Mouse (Mus musculus): Measurements from ENCODE around the gene Slc8a3.

DNA sequence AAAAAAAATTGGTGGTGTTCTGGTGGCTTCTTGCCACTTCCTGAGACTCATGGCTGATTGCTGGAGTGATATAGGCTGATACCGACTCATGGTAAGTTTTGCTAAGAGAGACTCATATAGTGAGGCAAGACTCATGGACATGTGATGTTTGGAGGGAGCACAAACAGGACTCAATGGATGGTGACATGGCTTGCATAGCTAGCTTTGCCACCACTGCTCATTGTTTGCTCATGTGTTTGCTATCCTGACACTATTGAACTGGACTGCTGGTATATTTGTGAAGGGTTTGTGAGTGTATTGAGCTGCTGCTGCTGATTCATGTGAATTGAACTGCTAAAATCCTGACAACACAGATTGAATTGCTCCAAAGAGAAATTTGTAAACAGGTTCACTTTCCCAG is 95.8 kb downstream of the Slc8a3 start:
- no peak for TF ChIP-seq MEF2A (IDR thresholded peaks at IDR 0.05; ENCODE audit: borderline replicate concordance, low read depth, low read length)
- no peak for TF ChIP-seq CTCF (conservative IDR thresholded peaks at IDR 0.05 in 1 of 2, IDR thresholded peaks at IDR 0.05 in 1 of 2; ENCODE audit: low read depth in 2 of 2, low read length in 2 of 2)
- TF ChIP-seq POLR2A (IDR thresholded peaks at IDR 0.05; ENCODE audit: low read depth, low read length), result no peak
- no peak for TF ChIP-seq USF2 (conservative IDR thresholded peaks at IDR 0.05; ENCODE audit: low read depth, low read length)
- TF ChIP-seq MXI1 (IDR thresholded peaks at IDR 0.05; ENCODE audit: low read depth, low read length), result no peak
- no peak for TF ChIP-seq POLR2AphosphoS2 (IDR thresholded peaks at IDR 0.05; ENCODE audit: low read depth, low read length)
- TF ChIP-seq ZNF384 (IDR thresholded peaks at IDR 0.05; ENCODE audit: low read depth, low read length), result no peak
- no peak for TF ChIP-seq MYC (IDR thresholded peaks at IDR 0.05; ENCODE audit: low read depth, low read length)
- TF ChIP-seq MAX (IDR thresholded peaks at IDR 0.05; ENCODE audit: low read length), result no peak
- no peak for TF ChIP-seq E2F4 (IDR thresholded peaks at IDR 0.05; ENCODE audit: insufficient replicate concordance, low read depth, low read length)
